Mouse (Mus musculus) CD8-positive naive resting alpha-beta T cell, adult 57 days (primary cell): ENCODE data around the gene Rdh9. TPM values are rescaled to one million over a fixed set of nuclear protein-coding genes. Genes with fewer than 3 reads are reported as not detected.

Source experiments
- total RNA-seq: library from RNA; stranded (reverse); gene quantifications from one replicate; pipeline ENCODE4 v1.2.4, GENCODE M21; 2023

The Rdh9 gene
- not detected for total RNA-seq

GRCm38 (mm10) chr10:127776011-127776410, at the start of gene Rdh9:
Gene Rdh9 (plus strand): TSS chr10:127776386.

GRCm38 (mm10) chr10:127739083-127739660, 37.0 kb upstream of the Rdh9 start, which contains the start of gene Zbtb39:
Gene Zbtb39 (plus strand): TSS chr10:127739538.

GRCm38 (mm10) chr10:127751548-127751947, 24.6 kb upstream of the Rdh9 start, which contains the start of gene Gpr182:
Gene Gpr182 (minus strand): TSS chr10:127751732.

GRCm38 (mm10) chr10:127759181-127760110, 16.7 kb upstream of the Rdh9 start, which contains the start of the genes Rdh1 and Rdh16f1:
Gene Rdh1 (plus strand): TSS chr10:127759721.
Gene Rdh16f1 (plus strand): TSS chr10:127759787.

GRCm38 (mm10) chr10:127800891-127801290, 24.7 kb downstream of the Rdh9 start, which contains the start of gene Rdh16:
Gene Rdh16 (plus strand): TSS chr10:127801152.

Other genes starting within 250 kb of the Rdh9 start
- not detected for gene Nxph4, start 241.8 kb upstream of the Rdh9 start, total RNA-seq
- 3.0 TPM for gene Lrp1, start 155.2 kb upstream of the Rdh9 start, total RNA-seq
- gene Stat6, start 133.4 kb upstream of the Rdh9 start, total RNA-seq, result 202 TPM
- 7.8 TPM for gene Nemp1, start 109.5 kb upstream of the Rdh9 start, total RNA-seq
- gene Nab2, start 107.8 kb upstream of the Rdh9 start, total RNA-seq, result 42.3 TPM
- gene Myo1a, start 71.2 kb upstream of the Rdh9 start, total RNA-seq, result 0.43 TPM
- not detected for gene Tac2, start 51.9 kb upstream of the Rdh9 start, total RNA-seq
- gene Zbtb39, start 36.8 kb upstream of the Rdh9 start, total RNA-seq, result 11.4 TPM
- gene Gpr182, start 24.7 kb upstream of the Rdh9 start, total RNA-seq, result not detected
- gene Rdh1, start 16.7 kb upstream of the Rdh9 start, total RNA-seq, result 0.40 TPM
- gene Rdh16f1, start 16.6 kb upstream of the Rdh9 start, total RNA-seq, result 0.49 TPM
- gene Rdh16, start 24.8 kb downstream of the Rdh9 start, total RNA-seq, result not detected
- not detected for gene Rdh19, start 73.5 kb downstream of the Rdh9 start, total RNA-seq
- gene Rdh16f2, start 90.1 kb downstream of the Rdh9 start, total RNA-seq, result not detected
- not detected for gene Rdh7, start 112.4 kb downstream of the Rdh9 start, total RNA-seq
- gene Sdr9c7, start 122.1 kb downstream of the Rdh9 start, total RNA-seq, result not detected
- gene Hsd17b6, start 231.2 kb downstream of the Rdh9 start, total RNA-seq, result not detected
- gene Prim1, start 238.8 kb downstream of the Rdh9 start, total RNA-seq, result 20.7 TPM